Mouse (Mus musculus): ENCODE data around the gene Scml4.

GRCm38 (mm10) chr10:42957881-42958651, 97.9 kb downstream of the Scml4 start:
- TF ChIP-seq CTCF (IDR thresholded peaks at IDR 0.05; ENCODE audit: borderline replicate concordance, control insufficient read depth, extremely low read depth, insufficient read depth, low read length, poor library complexity) (peak; percentile 46; the same call in 1 of the 2 replicates), POLR2A (IDR thresholded peaks at IDR 0.05; ENCODE audit: control insufficient read depth, extremely low read depth, insufficient read depth, low read length, poor library complexity) (no peak)
